Mouse (Mus musculus) myocyte (in vitro differentiated cells): ENCODE data around the gene Rps6kb1.

ENCODE experiments used
- E2F4 ChIP-seq: IDR thresholded peaks from one replicate; pipeline ENCODE4 v1.6.1; 2011; ENCODE audit warnings: mild to moderate bottlenecking, control low read depth, moderate library complexity; ENCODE audit not compliant: insufficient read depth
- POLR2A ChIP-seq: IDR thresholded peaks from one replicate; pipeline ENCODE4 v1.6.1; 2011; ENCODE audit warnings: low read depth, mild to moderate bottlenecking, control low read depth, moderate library complexity; ENCODE audit not compliant: insufficient read length
- POLR2AphosphoS2 ChIP-seq: IDR thresholded peaks from one replicate; pipeline ENCODE4 v1.6.1; 2011; ENCODE audit warnings: low read depth, control low read depth; ENCODE audit not compliant: insufficient read length
- REST ChIP-seq: IDR thresholded peaks from one replicate; pipeline ENCODE4 v1.6.1; 2011; ENCODE audit warnings: mild to moderate bottlenecking, control low read depth, moderate library complexity; ENCODE audit not compliant: insufficient read depth, insufficient read length
- TCF12 ChIP-seq: IDR thresholded peaks from one replicate; pipeline ENCODE4 v1.6.1; 2011; ENCODE audit warnings: mild to moderate bottlenecking, control low read depth; ENCODE audit not compliant: poor library complexity, insufficient read depth, severe bottlenecking
- TCF3 ChIP-seq: IDR thresholded peaks from one replicate; pipeline ENCODE4 v1.6.1; 2011; ENCODE audit warnings: low read depth, control low read depth; ENCODE audit not compliant: insufficient read length
- USF1 ChIP-seq: IDR thresholded peaks from one replicate; pipeline ENCODE4 v1.6.1; 2011; ENCODE audit warnings: low read depth, mild to moderate bottlenecking, control low read depth, moderate library complexity

- TF ChIP-seq POLR2A (no peak), E2F4 (no peak), POLR2AphosphoS2 (no peak), REST (no peak), TCF12 (no peak), TCF3 (no peak), USF1 (no peak)
These were observed 36.6 kb downstream of the Rps6kb1 start for GRCm38 (mm10) chr11:86507991-86508390.
